Mouse (Mus musculus) MEL-GATA-1-ER (cell line): ENCODE measurements around the gene Slc13a4.

ENCODE experiments used
- DNase-seq: peaks from one replicate; pipeline ENCODE4 v3.0.0-alpha.2; 2012; ENCODE audit warnings: low read depth; ENCODE audit errors: extremely low read depth

Gene Slc13a4

GRCm38 (mm10) chr6:35308037-35308436 is at the start of gene Slc13a4:
Gene Slc13a4 (minus strand): TSS chr6:35308131.
- DNase-seq, result no peak

GRCm38 (mm10) chr6:35355320-35355719 is 47.4 kb upstream of the Slc13a4 start:
- no peak for DNase-seq

GRCm38 (mm10) chr6:35354622-35354998 is 46.7 kb upstream of the Slc13a4 start:
- no peak for DNase-seq

- no peak for DNase-seq
Measured at GRCm38 (mm10) chr6:35353846-35354621, 46.1 kb upstream of the Slc13a4 start.

GRCm38 (mm10) chr6:35353416-35353815 is 45.5 kb upstream of the Slc13a4 start:
- DNase-seq, result no peak

GRCm38 (mm10) chr6:35352867-35353266 is 44.9 kb upstream of the Slc13a4 start:
- peak; percentile 24 for DNase-seq

- DNase-seq, result no peak
Measured at GRCm38 (mm10) chr6:35351826-35352225, 43.9 kb upstream of the Slc13a4 start.

- no peak for DNase-seq
Measured at GRCm38 (mm10) chr6:35349784-35350183, 41.9 kb upstream of the Slc13a4 start.

- peak; percentile 39 for DNase-seq
Measured at GRCm38 (mm10) chr6:35338640-35339039, 30.7 kb upstream of the Slc13a4 start.

- DNase-seq, result no peak
Measured at GRCm38 (mm10) chr6:35337836-35338235, 29.9 kb upstream of the Slc13a4 start.

GRCm38 (mm10) chr6:35335452-35335851 is 27.5 kb upstream of the Slc13a4 start:
- no peak for DNase-seq

GRCm38 (mm10) chr6:35334278-35334677 is 26.3 kb upstream of the Slc13a4 start:
- no peak for DNase-seq

GRCm38 (mm10) chr6:35333632-35334031 is 25.7 kb upstream of the Slc13a4 start:
- no peak for DNase-seq

- no peak for DNase-seq
Measured at GRCm38 (mm10) chr6:35330834-35331233, 22.9 kb upstream of the Slc13a4 start.

- DNase-seq, result no peak
Measured at GRCm38 (mm10) chr6:35329956-35330355, 22.0 kb upstream of the Slc13a4 start.

- no peak for DNase-seq
Measured at GRCm38 (mm10) chr6:35326111-35326515, 18.2 kb upstream of the Slc13a4 start, which contains the start of gene Fam180a. Gene Fam180a (minus strand): TSS chr6:35326141.

GRCm38 (mm10) chr6:35324306-35324705 is 16.4 kb upstream of the Slc13a4 start:
- DNase-seq, result no peak

- DNase-seq, result no peak
Measured at GRCm38 (mm10) chr6:35323046-35323445, 15.1 kb upstream of the Slc13a4 start.

GRCm38 (mm10) chr6:35321105-35321504 is 13.2 kb upstream of the Slc13a4 start:
- DNase-seq, result peak; percentile 16

GRCm38 (mm10) chr6:35319850-35320249 is 11.9 kb upstream of the Slc13a4 start:
- no peak for DNase-seq

- DNase-seq, result no peak
Measured at GRCm38 (mm10) chr6:35313520-35313919, 5.6 kb upstream of the Slc13a4 start.

GRCm38 (mm10) chr6:35309406-35309805 is 1.5 kb upstream of the Slc13a4 start:
- DNase-seq, result no peak

- DNase-seq, result no peak
Measured at GRCm38 (mm10) chr6:35307136-35307535, 795 bp downstream of the Slc13a4 start.
